Comparison of ENCODE assay signal across 14 mouse cellular contexts in the genomic region with DNA sequence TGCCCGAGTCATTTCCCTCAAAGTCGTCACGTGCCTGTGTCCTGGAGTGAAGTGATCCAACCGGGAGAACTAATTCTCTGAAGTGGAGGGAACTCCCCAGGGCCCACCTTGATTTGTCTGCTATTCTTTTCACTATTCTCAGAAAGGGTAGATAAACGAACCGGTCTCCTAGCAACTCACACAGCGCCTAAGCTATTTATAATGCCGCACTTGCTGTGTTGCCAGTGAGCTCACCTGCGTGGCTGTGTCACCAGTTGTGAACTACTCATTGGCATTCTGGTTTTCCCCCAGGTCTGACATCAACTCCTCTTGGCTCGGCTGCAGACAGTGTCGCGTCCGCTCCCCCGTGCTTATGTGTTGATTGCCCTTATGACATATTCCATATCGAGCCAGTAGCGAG. TPM values are rescaled to one million over a fixed set of nuclear protein-coding genes. Genes with fewer than 3 reads are reported as not detected.
A peak's percentile ranks its signal among the peaks of the same experiment; 100 is the strongest.
DNase-seq lines count a peak whose midpoint lies in the region; ATAC-seq and TF ChIP-seq lines count a peak whose summit lies in the region.
"Had no signal": no experiment of that assay in that cellular context is flagged by ENCODE, and none has a peak within 500 bp of the region (broad histone marks: within the 10 kb centered on the region; RNA-seq: fewer than 3 reads in every experiment).

No protein-coding gene starts in this region.

- H3K27me3 ChIP-seq in stomach, embryonic 15.5 days (replicated peaks) = no peaks in the 10 kb centered on the region
- H3K27me3 ChIP-seq: embryonic facial prominence, embryonic 13.5 days; intestine, embryonic 15.5 days had no signal

- TF ChIP-seq CTCF in layer of hippocampus, adult 2 months (conservative IDR thresholded peaks at IDR 0.05) = no peak

- ATAC-seq in stomach, embryonic 15.5 days (ENCODE audit: insufficient read depth, low FRiP score, low read depth) = peak; percentile 58
- ATAC-seq: intestine, embryonic 15.5 days had no signal

- peak; percentile 23 to 56 for DNase-seq in lung, adult 18-20 months
- DNase-seq in lung, postnatal 10 days = no peak
- DNase-seq in heart, adult 18-20 months = peak; percentile 37 to 51
- peak; percentile 46 for DNase-seq in heart, postnatal 4 days
- DNase-seq in right cerebral cortex, postnatal 36 days (ENCODE audit: low spot score in 2 of 2) = no peak
- DNase-seq in layer of hippocampus, adult 2 months (ENCODE audit: low spot score in 2 of 2) = no peak
- no peak for DNase-seq in gastrocnemius, postnatal 36 days
- DNase-seq: cerebellum, adult 9-11 months; layer of hippocampus, adult 9-11 months; retina, postnatal 1 day had no signal

- no peaks in the 10 kb centered on the region for H3K4me1 ChIP-seq in stomach, embryonic 15.5 days

- no peaks in the 10 kb centered on the region; the same call in 1 of the 2 replicates for H3K36me3 ChIP-seq in stomach, embryonic 15.5 days

- 65% methylated on average over 16 of the region's 16 CpGs for WGBS in stomach, embryonic 15.5 days

- no peaks in the 10 kb centered on the region for H3K9me3 ChIP-seq in stomach, embryonic 15.5 days
- H3K9me3 ChIP-seq: embryonic facial prominence, embryonic 13.5 days; intestine, embryonic 15.5 days had no signal

- intact Hi-C loops in gastrocnemius, postnatal 36 days (cut with DNase I) = no loop called here

- no peak overlapping the region for H3K4me2 ChIP-seq in stomach, embryonic 15.5 days
- H3K4me2 ChIP-seq: embryonic facial prominence, embryonic 13.5 days; intestine, embryonic 15.5 days had no signal

- no peak overlapping the region for H3K27ac ChIP-seq in stomach, embryonic 15.5 days
- no peak overlapping the region for H3K27ac ChIP-seq in layer of hippocampus, adult 2 months
- H3K27ac ChIP-seq: intestine, embryonic 15.5 days; macrophage had no signal

- no peak overlapping the region for H3K4me3 ChIP-seq in stomach, embryonic 15.5 days (replicated peaks)
- no peak overlapping the region for H3K4me3 ChIP-seq in layer of hippocampus, adult 2 months
- H3K4me3 ChIP-seq: embryonic facial prominence, embryonic 13.5 days; intestine, embryonic 15.5 days had no signal

- H3K9ac ChIP-seq in stomach, embryonic 15.5 days = no peak overlapping the region
- H3K9ac ChIP-seq: embryonic facial prominence, embryonic 13.5 days; intestine, embryonic 15.5 days had no signal

RNA-seq across cellular contexts. Expression of a gene that starts 20.6 kb away (rescaled TPM):
- total RNA-seq in heart, adult 18-20 months (2021) = 1 to 10 TPM; 3.9 to 5.9 TPM
- total RNA-seq in heart, postnatal 4 days (2021) = 1 to 10 TPM; 6.4 to 7.6 TPM
- polyA plus RNA-seq in stomach, embryonic 15.5 days (2015; fragmentation: Nextera tagmentation; extraction: Ambion mirVana) = 22.4 and 24.7 TPM in 2 replicates
- total RNA-seq in layer of hippocampus, adult 2 months (2021) = 10 to 100 TPM; 17.6 to 17.9 TPM
- 1 to 10 TPM; 4.4 to 4.7 TPM for total RNA-seq in gastrocnemius, postnatal 36 days (2021)

Comparison
In these comparisons a context has a peak if more than half of its experiments do, and no peak if none do; other contexts are left out.
1. DNase-seq: peak in lung, adult 18-20 months (2 of 2), heart, adult 18-20 months (2 of 2) and heart, postnatal 4 days (single experiment); none in lung, postnatal 10 days (single experiment), right cerebral cortex, postnatal 36 days (0 of 2), layer of hippocampus, adult 2 months (0 of 2) and gastrocnemius, postnatal 36 days (0 of 2).